In the genomic region with DNA sequence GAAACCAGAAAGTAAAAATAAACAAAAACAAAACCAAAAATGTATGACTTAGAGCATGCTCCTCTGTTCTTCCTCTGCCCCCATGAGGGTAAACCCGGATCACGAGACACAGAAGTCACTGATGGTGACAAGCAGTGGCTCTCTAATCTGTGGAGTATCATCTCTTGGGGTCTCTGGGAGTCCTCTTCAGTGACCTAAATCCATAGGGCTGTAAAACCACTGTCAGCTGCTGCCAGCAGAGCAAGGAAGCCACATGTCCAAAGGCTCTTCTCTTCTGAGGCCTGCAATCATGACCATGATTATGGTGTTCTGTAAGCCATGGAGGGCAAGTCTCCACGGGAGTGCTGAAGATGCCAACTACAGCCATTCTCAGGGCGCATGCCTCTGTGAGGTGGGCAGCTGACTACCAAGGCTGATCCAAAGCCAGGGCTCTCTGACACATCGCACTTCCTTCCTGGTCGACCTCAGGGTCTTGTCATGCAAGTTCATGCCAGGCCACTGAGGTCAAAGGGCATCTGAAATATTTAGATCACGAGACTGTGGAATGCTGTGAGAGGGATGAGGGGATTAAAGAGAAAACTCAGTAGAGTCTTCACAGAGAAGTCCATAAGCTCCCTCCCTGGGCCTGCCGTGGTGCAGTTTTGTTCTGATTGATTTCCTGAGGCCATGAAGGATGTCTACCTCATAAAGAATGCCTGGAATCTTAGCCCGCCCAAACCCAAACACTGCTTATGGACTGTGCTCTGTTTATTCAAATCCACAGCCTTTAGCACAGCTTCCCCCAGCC, we compare ENCODE assay signal across 14 mouse cellular contexts.
DNase-seq lines count a peak whose midpoint lies in the region; ATAC-seq and TF ChIP-seq lines count a peak whose summit lies in the region.
"Had no signal": no experiment of that assay in that cellular context is flagged by ENCODE, and none has a peak within 500 bp of the region (broad histone marks: within the 10 kb centered on the region; RNA-seq: fewer than 3 reads in every experiment).

No protein-coding gene starts in this region.

- H3K9ac ChIP-seq in heart, embryonic 13.5 days: no peak overlapping the region
- H3K9ac ChIP-seq in heart, adult 2 months (ENCODE audit: low read depth, low read length): no peak overlapping the region
- no peak overlapping the region for H3K9ac ChIP-seq in embryonic facial prominence, embryonic 14.5 days (ENCODE audit: low read depth, low read length)
- H3K9ac ChIP-seq: forebrain, embryonic 15.5 days; midbrain, embryonic 15.5 days had no signal

- H3K4me1 ChIP-seq in heart, embryonic 13.5 days: peaks cover 17% of the 10 kb centered on the region
- H3K4me1 ChIP-seq in heart, adult 2 months (ENCODE audit: control insufficient read depth, insufficient read depth, low read length): no peaks in the 10 kb centered on the region
- peaks cover 18% of the 10 kb centered on the region for H3K4me1 ChIP-seq in embryonic facial prominence, embryonic 14.5 days (ENCODE audit: control insufficient read depth, insufficient read depth, low read length)
- H3K4me1 ChIP-seq: forebrain, embryonic 15.5 days; midbrain, embryonic 15.5 days had no signal

- WGBS in heart, embryonic 13.5 days: 51% methylated on average over 9 of the region's 9 CpGs
- 48% methylated on average over 9 of the region's 9 CpGs for WGBS in heart, adult 2 months
- 44% methylated on average over 9 of the region's 9 CpGs for WGBS in embryonic facial prominence, embryonic 14.5 days

- no peak overlapping the region for H3K4me2 ChIP-seq in heart, embryonic 13.5 days
- no peak overlapping the region for H3K4me2 ChIP-seq in embryonic facial prominence, embryonic 14.5 days (ENCODE audit: low read depth, low read length)
- H3K4me2 ChIP-seq: forebrain, embryonic 15.5 days; midbrain, embryonic 15.5 days had no signal

- H3K27me3 ChIP-seq in heart, embryonic 13.5 days (replicated peaks): no peaks in the 10 kb centered on the region
- no peaks in the 10 kb centered on the region for H3K27me3 ChIP-seq in heart, adult 2 months (ENCODE audit: control insufficient read depth, insufficient read depth, low read length)
- H3K27me3 ChIP-seq in C2C12 (ENCODE audit: control insufficient read depth, insufficient read depth, insufficient read length): no peaks in the 10 kb centered on the region
- H3K27me3 ChIP-seq in embryonic facial prominence, embryonic 14.5 days (replicated peaks; ENCODE audit: control insufficient read depth, insufficient read depth, low read length): no peaks in the 10 kb centered on the region
- H3K27me3 ChIP-seq: forebrain, embryonic 15.5 days; midbrain, embryonic 15.5 days had no signal

- no peak for DNase-seq in heart, adult 2 months
- peak; percentile 56 for DNase-seq in embryonic facial prominence, embryonic 14.5 days (ENCODE audit: low spot score)
- peak; percentile 57 for DNase-seq in kidney, postnatal 14 days
- no peak for DNase-seq in cerebellum, adult 11 months
- DNase-seq in frontal cortex, postnatal 36 days (ENCODE audit: low spot score in 2 of 2): no peak
- DNase-seq in thymus, postnatal 10 days (ENCODE audit: low spot score in 2 of 2): no peak
- DNase-seq: adrenal gland, adult 8-10 months; cerebellum, adult 2 months; heart, postnatal 36 days had no signal

- no peak for TF ChIP-seq POLR2A in heart, adult 2 months (IDR thresholded peaks at IDR 0.05; ENCODE audit: insufficient read depth, low read depth, low read length)

- H3K27ac ChIP-seq in heart, embryonic 13.5 days (replicated peaks): peak overlapping the region; percentile 13; the same call in 1 of the 2 replicates
- no peak overlapping the region for H3K27ac ChIP-seq in heart, adult 2 months
- peak overlapping the region; percentile 63 for H3K27ac ChIP-seq in embryonic facial prominence, embryonic 14.5 days (replicated peaks; ENCODE audit: low read depth, low read length)
- H3K27ac ChIP-seq: forebrain, embryonic 15.5 days; left cerebral cortex, adult 2 months; midbrain, embryonic 15.5 days had no signal

- H3K79me2 ChIP-seq in heart, adult 2 months (replicated peaks; ENCODE audit: control insufficient read depth, insufficient read depth, low read length): no peaks in the 10 kb centered on the region
- no peaks in the 10 kb centered on the region for H3K79me2 ChIP-seq in C2C12 (ENCODE audit: control insufficient read depth, insufficient read depth)

- no peak overlapping the region for H3ac ChIP-seq in C2C12 (ENCODE audit: control insufficient read depth, insufficient read length, low read depth)

- TF ChIP-seq EP300 in heart, adult 2 months (IDR thresholded peaks at IDR 0.05; ENCODE audit: insufficient read depth, low read depth, low read length): no peak

- no peaks in the 10 kb centered on the region for H3K9me3 ChIP-seq in heart, embryonic 13.5 days
- H3K9me3 ChIP-seq in embryonic facial prominence, embryonic 14.5 days (ENCODE audit: control insufficient read depth, low read length): no peaks in the 10 kb centered on the region
- H3K9me3 ChIP-seq: forebrain, embryonic 15.5 days; midbrain, embryonic 15.5 days had no signal

- H3K4me3 ChIP-seq in heart, embryonic 13.5 days: no peak overlapping the region
- H3K4me3 ChIP-seq in heart, adult 2 months: no peak overlapping the region
- H3K4me3 ChIP-seq in C2C12 (ENCODE audit: insufficient read depth, poor library complexity, severe bottlenecking): no peak overlapping the region
- H3K4me3 ChIP-seq in embryonic facial prominence, embryonic 14.5 days (ENCODE audit: low read depth, low read length): no peak overlapping the region
- H3K4me3 ChIP-seq: forebrain, embryonic 15.5 days; left cerebral cortex, adult 2 months; midbrain, embryonic 15.5 days had no signal

- intact Hi-C loops in heart, adult 2 months (cut with DNase I): no loop called here

- no peaks in the 10 kb centered on the region for H3K36me3 ChIP-seq in heart, embryonic 13.5 days
- H3K36me3 ChIP-seq in heart, adult 2 months (ENCODE audit: control insufficient read depth, insufficient read depth, low read length): no peaks in the 10 kb centered on the region
- H3K36me3 ChIP-seq in C2C12 (ENCODE audit: control insufficient read depth, insufficient read depth): no peaks in the 10 kb centered on the region
- H3K36me3 ChIP-seq in embryonic facial prominence, embryonic 14.5 days (ENCODE audit: control insufficient read depth, insufficient read depth, low read length): no peaks in the 10 kb centered on the region
- H3K36me3 ChIP-seq: forebrain, embryonic 15.5 days; midbrain, embryonic 15.5 days had no signal

- ATAC-seq in heart, embryonic 13.5 days (ENCODE audit: extremely low read depth, insufficient number of reproducible peaks, low FRiP score, low TSS enrichment): no peak
- peak; percentile 18; the same call in 1 of the 2 replicates for ATAC-seq in embryonic facial prominence, embryonic 14.5 days (ENCODE audit: low read depth)
- ATAC-seq: forebrain, embryonic 15.5 days; midbrain, embryonic 15.5 days had no signal

- no peaks in the 10 kb centered on the region for H3K79me3 ChIP-seq in C2C12 (ENCODE audit: low read depth)

- TF ChIP-seq CTCF in heart, adult 2 months (IDR thresholded peaks at IDR 0.05): no peak
- no peak for TF ChIP-seq CTCF in C2C12 (IDR thresholded peaks at IDR 0.05; ENCODE audit: control insufficient read depth, insufficient read depth, insufficient read length)

TF ChIP-seq in C2C12, 6 proteins besides CTCF, POLR2A, EP300 and RAD21:
- TF ChIP-seq MYOD1 (IDR thresholded peaks at IDR 0.05; ENCODE audit: control insufficient read depth, insufficient read length, low read depth) (peak; percentile 30), FOSL1 (IDR thresholded peaks at IDR 0.05; ENCODE audit: insufficient read depth, low read length, poor library complexity, severe bottlenecking) (no peak), USF1 (IDR thresholded peaks at IDR 0.05; ENCODE audit: low read depth) (no peak)

Comparison
In these comparisons a context has a peak if more than half of its experiments do, and no peak if none do; other contexts are left out.
1. DNase-seq: peak in embryonic facial prominence, embryonic 14.5 days (single experiment) and kidney, postnatal 14 days (single experiment); none in heart, adult 2 months (0 of 2), cerebellum, adult 11 months (single experiment), frontal cortex, postnatal 36 days (0 of 2) and thymus, postnatal 10 days (0 of 2).